Mouse (Mus musculus) G1E (cell line): ENCODE results near the gene Erbin.

ENCODE experiments used
- CTCF ChIP-seq: IDR thresholded peaks from 2 replicates; pipeline ENCODE4 v1.5.1; 2012; ENCODE audit warnings: low read depth, low read length, inconsistent platforms, mixed read lengths
- GATA1 ChIP-seq: IDR thresholded peaks from 2 replicates; pipeline ENCODE4 v1.6.1; 2012; ENCODE audit warnings: borderline replicate concordance, low read length, inconsistent platforms, mixed read lengths
- TAL1 ChIP-seq: conservative IDR thresholded peaks from 2 replicates; pipeline ENCODE4 v1.6.1; 2012; ENCODE audit warnings: low read depth, low read length, inconsistent platforms, mixed read lengths

GRCm38 (mm10) chr13:103914114-103914736 lies 6.1 kb downstream of the Erbin start:
- TF ChIP-seq TAL1 (no peak), GATA1 (no peak), CTCF (no peak)
